Mouse (Mus musculus) E14TG2a.4 (cell line): ENCODE data around the gene Larp6.

ENCODE experiments used
- CTCF ChIP-seq: conservative IDR thresholded peaks from 2 replicates; pipeline ENCODE4 v1.5.1; 2014; ENCODE audit warnings: low read length
- NANOG ChIP-seq: IDR thresholded peaks from 2 replicates; pipeline ENCODE4 v1.6.1; 2014; ENCODE audit warnings: borderline replicate concordance, low read length, mixed read lengths
- POU5F1 ChIP-seq: IDR thresholded peaks from 2 replicates; pipeline ENCODE4 v1.6.1; 2014; ENCODE audit warnings: low read length, borderline replicate concordance

- TF ChIP-seq CTCF, result no peak
- no peak for TF ChIP-seq NANOG
- TF ChIP-seq POU5F1, result no peak
Observed at GRCm38 (mm10) chr9:60676429-60676828, 36.4 kb upstream of the Larp6 start.
